Mouse (Mus musculus) small intestine, adult 2 months (tissue): ENCODE measurements at regions not wholly inside any gene's neighbourhood (a gene's known extent, or its start where the extent isn't known, plus 50 kb on each side); places are given as distances from the start of the nearest gene placed in this dataset.

Source experiments
- CTCF ChIP-seq: fragments of 200-500 bp; IDR thresholded peaks from 2 replicates; pipeline ENCODE4 v1.5.1; 2012; ENCODE audit warnings: low read depth, mild to moderate bottlenecking, control low read depth, inconsistent platforms, low read length, moderate library complexity, mixed read lengths; ENCODE audit not compliant: insufficient replicate concordance, insufficient read length; ENCODE audit errors: extremely low read depth
- POLR2A ChIP-seq: fragments of 200-500 bp; IDR thresholded peaks from 2 replicates; pipeline ENCODE4 v1.6.1; 2012; ENCODE audit warnings: low read depth, mild to moderate bottlenecking, control low read depth, inconsistent platforms, low read length, moderate library complexity

GRCm38 (mm10) chr2:179022675-179023194, 419.5 kb upstream of the Cdh4 start:
- TF ChIP-seq POLR2A = no peak
- no peak for TF ChIP-seq CTCF
